In genomic region chr11:79207691-79208090, GRCm38 (mm10) we compare ENCODE assay signal across 25 mouse cellular contexts. TPM values are rescaled to one million over a fixed set of nuclear protein-coding genes. Genes with fewer than 3 reads are reported as not detected.
DNase-seq lines count a peak whose midpoint lies in the region; ATAC-seq and TF ChIP-seq lines count a peak whose summit lies in the region.
"Had no signal": no experiment of that assay in that cellular context is flagged by ENCODE, and none has a peak within 500 bp of the region (broad histone marks: within the 10 kb centered on the region; RNA-seq: fewer than 3 reads in every experiment).

No protein-coding gene starts in this region.

- H3K27me3 ChIP-seq in kidney, embryonic 14.5 days (ENCODE audit: control insufficient read depth, insufficient read depth, low read length): no peaks in the 10 kb centered on the region
- H3K27me3 ChIP-seq: embryonic facial prominence, embryonic 12.5 days; forebrain, embryonic 12.5 days; hindbrain, embryonic 15.5 days; neural tube, embryonic 15.5 days; Patski had no signal

- H3K9me3 ChIP-seq in kidney, embryonic 14.5 days (ENCODE audit: control insufficient read depth, low read length): no peaks in the 10 kb centered on the region
- H3K9me3 ChIP-seq: embryonic facial prominence, embryonic 12.5 days; forebrain, embryonic 12.5 days; hindbrain, embryonic 15.5 days; kidney, embryonic 15.5 days; liver, embryonic 13.5 days; neural tube, embryonic 15.5 days had no signal

- H3K36me3 ChIP-seq in kidney, embryonic 14.5 days (ENCODE audit: control insufficient read depth, insufficient read depth, low read length): no peaks in the 10 kb centered on the region
- H3K36me3 ChIP-seq: embryonic facial prominence, embryonic 12.5 days; forebrain, embryonic 12.5 days; hindbrain, embryonic 15.5 days; kidney, embryonic 15.5 days; liver, embryonic 13.5 days; neural tube, embryonic 15.5 days had no signal

- ATAC-seq in activated CD4-positive, CD25-positive, alpha-beta regulatory T cell, adult 4 months: peak; percentile 73
- ATAC-seq in megakaryocyte progenitor cell, adult 5-6 weeks (replicated peaks; ENCODE audit: poor library complexity): peak; percentile 39; the same call in 1 of the 2 replicates
- no peak for ATAC-seq in kidney, embryonic 14.5 days (ENCODE audit: low FRiP score, low TSS enrichment)
- no peak for ATAC-seq in cerebellum, adult (ENCODE audit: insufficient number of reproducible peaks, low FRiP score, low TSS enrichment)
- ATAC-seq: intestine, embryonic 16.5 days; midbrain, embryonic 16.5 days; Patski had no signal

- WGBS in kidney, embryonic 14.5 days: 90% methylated on average over 10 of the region's 10 CpGs

- H3K4me2 ChIP-seq in kidney, embryonic 14.5 days (replicated peaks; ENCODE audit: low read depth, low read length): no peak overlapping the region
- H3K4me2 ChIP-seq: embryonic facial prominence, embryonic 12.5 days; forebrain, embryonic 12.5 days; heart, embryonic 11.5 days; hindbrain, embryonic 15.5 days; kidney, embryonic 15.5 days; liver, embryonic 13.5 days; neural tube, embryonic 15.5 days had no signal

- intact Hi-C loops in left cerebral cortex, adult 2 months (cut with DNase I): no loop called here

- H3K4me1 ChIP-seq in kidney, embryonic 14.5 days (ENCODE audit: control insufficient read depth, insufficient read depth, low read length): no peaks in the 10 kb centered on the region
- H3K4me1 ChIP-seq: embryonic facial prominence, embryonic 12.5 days; forebrain, embryonic 12.5 days; hindbrain, embryonic 15.5 days; kidney, embryonic 15.5 days; neural tube, embryonic 15.5 days had no signal

- H3K4me3 ChIP-seq in kidney, embryonic 14.5 days (ENCODE audit: low read length): no peak overlapping the region
- no peak overlapping the region for H3K4me3 ChIP-seq in left cerebral cortex, adult 2 months
- H3K4me3 ChIP-seq: embryonic facial prominence, embryonic 12.5 days; forebrain, embryonic 12.5 days; gastrocnemius, adult 2 months; hindbrain, embryonic 15.5 days; kidney, embryonic 15.5 days; liver, embryonic 13.5 days; neural tube, embryonic 15.5 days had no signal

- no peak overlapping the region for H3K9ac ChIP-seq in kidney, embryonic 14.5 days (ENCODE audit: low read depth, low read length)
- H3K9ac ChIP-seq: embryonic facial prominence, embryonic 12.5 days; forebrain, embryonic 12.5 days; hindbrain, embryonic 15.5 days; kidney, embryonic 15.5 days; liver, embryonic 13.5 days; neural tube, embryonic 15.5 days had no signal

- peak; percentile 45 for DNase-seq in A20 (ENCODE audit: low read depth, low spot score)
- DNase-seq in CD4-positive helper T cell, adult 2 months (ENCODE audit: low read depth, low spot score): peak; percentile 62
- DNase-seq in frontal cortex, postnatal 10 days (ENCODE audit: low spot score in 2 of 2): no peak
- DNase-seq in left cerebral cortex, adult 2 months (ENCODE audit: extremely low spot score in 1 of 2, low spot score in 2 of 2): no peak
- DNase-seq: adrenal gland, adult 2 months; cerebellum, adult 18-20 months; cerebellum, postnatal 14 days; gastrocnemius, adult 2 months; kidney, postnatal 4 days; liver, embryonic 13.5 days; lung, adult 2 months; right cerebral cortex, postnatal 25 days had no signal

- H3K27ac ChIP-seq in kidney, embryonic 14.5 days (ENCODE audit: low read depth, low read length): no peak overlapping the region
- H3K27ac ChIP-seq in left cerebral cortex, adult 2 months: no peak overlapping the region
- H3K27ac ChIP-seq: embryonic facial prominence, embryonic 12.5 days; forebrain, embryonic 12.5 days; gastrocnemius, adult 2 months; hindbrain, embryonic 15.5 days; kidney, embryonic 15.5 days; liver, embryonic 13.5 days; neural tube, embryonic 15.5 days had no signal

- TF ChIP-seq CTCF in left cerebral cortex, adult 2 months (IDR thresholded peaks at IDR 0.05): no peak

RNA-seq across cellular contexts. Expression of gene Wsb1, which starts 46.8 kb away (rescaled TPM):
- 10 to 100 TPM; 81.8 to 88.3 TPM for polyA plus RNA-seq in activated CD4-positive, CD25-positive, alpha-beta regulatory T cell, adult 4 months (2017; shearing (Covaris generic))
- total RNA-seq in megakaryocyte progenitor cell, adult 5-6 weeks (2015): 216 and 218 TPM in 2 replicates
- 129 and 141 TPM in 2 replicates for total RNA-seq in megakaryocyte progenitor cell, adult 5-6 weeks (2017)
- polyA plus RNA-seq in kidney, embryonic 14.5 days (2014; fragmentation: Nextera tagmentation; extraction: Ambion mirVana): 241 and 403 TPM in 2 replicates
- total RNA-seq in left cerebral cortex, adult 2 months (2021): 10 to 100 TPM; 85.9 to 87.5 TPM

Comparison
In these comparisons a context has a peak if more than half of its experiments do, and no peak if none do; other contexts are left out.
1. DNase-seq: peak in A20 (single experiment) and CD4-positive helper T cell, adult 2 months (single experiment); none in frontal cortex, postnatal 10 days (0 of 2) and left cerebral cortex, adult 2 months (0 of 2).
2. ATAC-seq: peak in activated CD4-positive, CD25-positive, alpha-beta regulatory T cell, adult 4 months (single experiment) and megakaryocyte progenitor cell, adult 5-6 weeks (single experiment); none in kidney, embryonic 14.5 days (single experiment) and cerebellum, adult (single experiment).